Mouse (Mus musculus): Measurements from ENCODE around the gene Irx1.

The Irx1 gene

DNA sequence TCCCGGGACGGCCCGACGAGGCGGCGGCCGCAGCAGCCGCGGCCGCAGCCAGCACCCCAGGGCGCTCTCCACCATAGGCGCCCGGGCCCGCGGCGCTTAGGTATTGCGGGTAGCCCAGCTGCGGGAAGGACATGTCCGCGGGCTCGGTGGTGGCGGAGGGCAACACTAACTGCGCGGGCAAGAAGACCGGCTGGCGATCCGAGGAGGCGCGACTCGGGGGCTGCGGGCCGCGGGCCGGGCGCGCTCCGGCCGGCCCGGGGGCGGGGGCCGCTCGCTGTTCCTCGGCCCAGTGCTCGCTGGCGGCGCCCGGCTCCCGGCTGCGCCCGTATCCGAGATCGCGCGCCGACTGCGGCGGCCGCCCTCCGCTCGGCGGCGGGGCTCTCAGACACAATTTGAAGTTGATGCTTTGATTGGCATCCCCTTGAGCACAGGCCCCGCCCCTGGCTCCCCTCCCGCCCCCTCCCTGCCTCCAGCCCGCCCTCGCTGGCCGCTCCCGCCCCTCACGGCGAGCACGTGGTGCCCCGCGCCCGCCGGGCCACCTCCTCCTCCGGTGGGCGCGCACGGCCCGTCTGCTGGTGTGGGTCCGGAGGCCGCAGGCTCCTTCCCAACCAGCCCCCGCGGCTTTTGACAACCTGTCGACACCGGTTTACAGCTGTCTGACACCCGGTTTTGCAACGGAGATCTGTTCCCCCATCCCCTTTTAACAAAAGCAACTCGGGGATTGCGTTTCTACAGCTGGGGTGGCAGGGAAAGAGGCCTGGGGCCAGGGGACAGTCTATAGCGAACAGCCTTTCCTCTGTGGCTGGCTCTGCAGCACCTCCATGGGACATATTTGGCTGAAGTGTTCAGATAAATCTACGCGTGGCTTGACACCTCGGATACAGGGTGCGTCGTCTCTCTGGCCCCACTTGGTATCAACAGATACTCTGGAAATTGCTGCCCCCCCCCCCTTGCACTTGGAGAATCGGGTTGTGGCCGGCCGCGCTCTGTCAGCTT lies at the start of gene Irx1:
TSS of gene Irx1 (minus strand) at position 368 of the 996 bp plus-strand sequence.
- DNase-seq (ENCODE audit: low spot score), result peak; percentile 69

DNA sequence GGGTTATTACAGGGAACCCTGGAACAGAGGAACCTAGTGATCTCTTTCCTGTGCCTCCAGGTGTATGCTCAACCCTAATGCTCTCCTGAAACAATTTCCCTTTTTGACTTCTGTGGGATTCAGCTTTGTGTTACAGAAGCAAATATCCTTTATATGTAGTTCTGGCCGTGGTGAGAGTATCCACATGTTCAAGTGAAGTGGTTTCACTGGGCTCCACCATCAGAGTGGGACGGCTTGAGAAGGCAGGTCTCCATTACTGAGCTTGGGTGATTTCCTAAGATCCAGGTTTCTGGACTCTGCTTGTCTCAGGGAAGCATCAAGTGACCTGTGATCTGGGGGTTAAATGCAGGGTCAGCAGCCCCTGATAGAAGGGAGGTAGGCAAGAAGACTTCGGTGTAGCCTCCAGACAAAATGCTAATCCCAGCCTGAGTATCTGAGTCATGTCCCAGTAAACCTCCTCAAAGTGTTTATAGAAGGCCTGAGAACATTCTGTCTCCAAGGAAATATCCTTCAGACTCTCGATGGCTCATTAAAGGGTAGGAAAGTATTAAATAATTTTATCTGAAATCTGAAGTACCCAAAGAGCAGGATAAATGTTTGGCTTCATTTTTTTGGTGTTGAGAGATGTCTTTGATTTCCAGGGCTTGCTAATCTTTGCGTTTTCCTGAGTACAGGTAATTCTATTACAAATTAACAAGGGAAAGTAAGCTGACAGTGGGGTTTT lies 16.6 kb upstream of the Irx1 start:
- no peak for DNase-seq (ENCODE audit: low spot score)

DNA sequence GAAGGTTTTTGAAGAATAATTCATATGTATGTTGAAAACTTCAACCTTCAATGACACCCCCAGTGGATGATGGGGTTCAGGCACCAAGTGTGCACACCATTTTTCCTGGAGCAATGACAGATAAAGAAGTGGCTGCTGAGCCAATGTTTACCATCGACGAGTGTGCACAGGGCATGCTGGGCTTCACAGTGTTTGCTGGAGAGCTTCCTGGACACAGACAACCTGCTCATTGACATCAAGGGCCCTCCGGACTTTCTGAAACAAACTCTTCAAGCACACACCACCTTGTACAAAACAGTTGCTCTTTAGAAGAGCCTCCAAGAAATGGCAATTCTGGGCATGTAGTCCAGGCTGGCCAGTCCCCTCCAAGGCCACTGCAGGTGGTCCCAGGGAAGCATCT lies 12.2 kb upstream of the Irx1 start:
- no peak for DNase-seq (ENCODE audit: low spot score)

- DNase-seq (ENCODE audit: low spot score), result no peak
Observed at GRCm38 (mm10) chr13:71968286-71968685, 4.8 kb upstream of the Irx1 start.

GRCm38 (mm10) chr13:71967341-71968250 lies 4.1 kb upstream of the Irx1 start:
- no peak for DNase-seq (ENCODE audit: low spot score)

DNA sequence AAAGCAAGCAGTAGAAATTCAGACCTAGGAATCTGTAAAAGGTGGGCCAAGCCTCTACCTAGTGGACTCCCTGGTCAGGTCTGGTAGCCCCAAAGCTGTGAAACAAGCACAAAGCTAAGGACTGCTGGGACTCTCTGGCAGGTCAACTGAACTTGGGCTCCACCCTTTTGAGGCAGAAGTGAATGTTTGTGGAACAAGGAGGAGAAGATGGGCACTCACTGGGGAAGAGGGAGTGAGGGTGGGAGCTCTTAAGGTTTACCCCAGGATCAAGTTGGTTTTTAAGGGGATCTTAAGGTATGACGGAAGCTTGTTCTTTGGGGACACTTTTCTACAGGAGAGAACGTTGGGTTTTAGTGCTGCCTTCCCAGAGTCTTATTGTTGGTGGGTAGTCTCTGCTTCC lies 3.1 kb upstream of the Irx1 start:
- no peak for DNase-seq (ENCODE audit: low spot score)

- DNase-seq (ENCODE audit: low spot score), result no peak
Observed at GRCm38 (mm10) chr13:71964366-71964765, 843 bp upstream of the Irx1 start.

GRCm38 (mm10) chr13:71962661-71963355 lies 715 bp downstream of the Irx1 start:
- DNase-seq (ENCODE audit: low spot score), result peak; percentile 76

DNA sequence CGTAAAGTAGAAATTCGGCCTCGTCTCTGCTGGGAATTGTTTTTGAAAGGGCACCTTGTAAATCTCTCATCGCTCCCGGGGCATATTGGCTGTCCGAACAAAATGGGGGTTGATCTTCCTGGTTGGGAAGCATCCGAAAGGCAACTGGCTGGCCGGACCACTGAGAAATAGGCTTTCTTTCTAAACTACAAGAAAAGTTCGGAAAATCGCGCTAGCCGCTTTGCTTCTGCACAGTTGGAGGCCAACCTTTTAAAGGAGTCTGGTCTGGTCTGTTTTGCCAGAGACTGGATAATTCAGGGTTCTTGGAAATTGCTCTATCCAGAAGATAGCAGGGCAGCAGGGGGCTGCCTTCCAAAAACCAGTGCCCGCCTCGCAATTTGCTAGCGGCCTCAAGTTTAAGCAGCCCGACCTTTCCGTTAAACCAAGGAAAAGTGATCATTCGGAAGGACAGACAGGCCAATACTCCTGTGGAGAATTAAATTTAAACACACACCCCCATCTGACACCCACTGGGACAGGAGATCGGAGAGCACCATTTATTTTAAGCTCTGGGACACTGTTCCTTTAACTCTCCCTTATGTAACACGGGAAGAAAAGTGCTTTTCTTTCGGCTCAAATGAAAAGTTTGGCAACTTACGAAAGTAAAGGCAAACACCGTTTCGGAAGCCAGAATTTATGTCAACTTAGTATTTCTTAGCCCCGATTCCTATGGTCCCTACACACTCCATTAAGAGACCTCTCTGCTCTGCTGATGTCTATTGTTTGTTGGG lies 1.4 kb downstream of the Irx1 start:
- peak; percentile 69 for DNase-seq (ENCODE audit: low spot score)

- peak; percentile 21 for DNase-seq (ENCODE audit: low spot score)
Observed at GRCm38 (mm10) chr13:71960846-71961735, 2.4 kb downstream of the Irx1 start.

DNA sequence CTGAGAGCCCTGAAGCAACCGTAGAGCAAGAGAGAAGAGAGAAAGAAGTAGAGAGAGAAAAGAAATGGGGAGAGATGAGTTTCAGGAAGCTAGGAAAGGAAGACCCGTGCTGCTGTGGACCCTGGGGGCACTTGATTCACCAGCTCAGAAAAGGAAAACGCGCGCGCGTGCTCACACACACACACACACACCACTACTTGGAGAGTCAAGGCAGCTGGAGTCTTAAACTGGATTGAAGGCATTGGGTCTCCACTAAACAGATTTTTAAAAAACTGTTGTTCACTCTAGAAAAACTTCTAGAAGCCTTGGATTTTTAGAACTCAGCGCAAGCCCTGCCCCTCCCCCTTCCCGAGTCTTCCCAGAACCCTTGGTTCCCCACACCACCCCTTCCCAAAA lies 3.2 kb downstream of the Irx1 start:
- no peak for DNase-seq (ENCODE audit: low spot score)

GRCm38 (mm10) chr13:71959361-71960276 lies 3.9 kb downstream of the Irx1 start:
- DNase-seq (ENCODE audit: low spot score), result no peak

DNA sequence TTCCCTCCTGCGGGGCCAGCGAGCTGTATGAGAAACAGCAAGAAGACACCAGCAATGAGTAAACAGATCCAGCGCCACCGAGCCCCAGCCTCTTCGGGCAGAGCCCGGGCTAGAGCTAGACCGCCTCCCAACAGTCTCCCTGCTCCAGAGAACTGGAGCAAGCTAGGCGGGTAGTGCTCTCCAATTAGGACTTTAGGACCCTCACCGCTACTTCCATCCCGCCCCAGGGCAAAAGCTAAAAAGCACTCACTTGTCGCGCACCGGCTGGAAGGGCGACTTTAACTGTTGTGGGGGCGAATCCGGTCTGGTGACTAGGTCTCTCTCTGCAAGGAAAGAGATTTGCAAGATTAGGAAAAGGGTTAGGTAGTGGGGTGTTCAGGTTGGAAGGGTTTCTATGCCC lies 4.9 kb downstream of the Irx1 start:
- no peak for DNase-seq (ENCODE audit: low spot score)

DNA sequence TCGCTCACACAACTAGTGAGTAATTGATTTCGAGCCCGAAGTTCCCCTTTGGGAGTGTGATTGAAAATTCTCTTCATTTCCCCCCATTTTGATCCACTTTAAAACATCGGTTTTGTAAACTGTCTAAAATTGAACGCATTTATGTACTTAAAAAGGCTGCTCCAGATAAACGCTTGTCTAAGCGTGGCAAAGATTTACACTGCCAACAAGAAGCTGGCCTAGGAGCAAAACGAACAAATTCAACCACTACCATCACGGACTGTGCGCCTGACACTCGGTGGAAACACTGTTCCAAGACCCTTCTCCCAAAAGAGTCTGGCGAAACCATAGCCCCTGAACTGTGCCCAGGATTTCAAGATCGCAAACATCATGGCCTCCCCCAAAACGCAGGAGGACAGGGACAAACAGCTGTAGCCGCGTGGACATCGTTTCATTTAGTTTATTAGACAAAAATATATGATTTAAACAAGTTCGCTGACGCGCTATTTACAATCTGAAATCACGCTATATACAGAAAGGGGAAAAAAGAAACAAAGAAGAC lies 5.6 kb downstream of the Irx1 start:
- DNase-seq (ENCODE audit: low spot score), result no peak

GRCm38 (mm10) chr13:71957147-71957546 lies 6.4 kb downstream of the Irx1 start:
- no peak for DNase-seq (ENCODE audit: low spot score)

GRCm38 (mm10) chr13:71956481-71956880 lies 7.0 kb downstream of the Irx1 start:
- DNase-seq (ENCODE audit: low spot score), result peak; percentile 43

GRCm38 (mm10) chr13:71951966-71952365 lies 11.6 kb downstream of the Irx1 start:
- peak; percentile 26 for DNase-seq (ENCODE audit: low spot score)

GRCm38 (mm10) chr13:71949859-71950258 lies 13.7 kb downstream of the Irx1 start:
- no peak for DNase-seq (ENCODE audit: low spot score)
